Mouse (Mus musculus) heart, adult 2 months (tissue): ENCODE data around the gene Fam107b. TPM values are rescaled to one million over a fixed set of nuclear protein-coding genes. Genes with fewer than 3 reads are reported as not detected.
A peak's percentile ranks its signal among the peaks of the same experiment; 100 is the strongest.

ENCODE experiments used
- DNase-seq, 2 experiments: peaks; one replicate each; pipeline ENCODE4 v3.0.0; 2021
- H3K27ac ChIP-seq: fragments of 200-600 bp; 2 replicates; pipeline ENCODE4 v1.8.1; 2022
- H3K27me3 ChIP-seq: fragments of 200-500 bp; 2 replicates; pipeline ENCODE4 v1.6.1; 2012; ENCODE audit warnings: mild to moderate bottlenecking, low read length, inconsistent platforms, mixed read lengths; ENCODE audit not compliant: control insufficient read depth, insufficient read depth
- H3K36me3 ChIP-seq: fragments of 200-500 bp; 2 replicates; pipeline ENCODE4 v1.6.1; 2012; ENCODE audit warnings: low read length, inconsistent platforms; ENCODE audit not compliant: control insufficient read depth, insufficient read depth
- H3K4me1 ChIP-seq: fragments of 200-500 bp; 2 replicates; pipeline ENCODE4 v1.6.1; 2011; ENCODE audit warnings: low read length; ENCODE audit not compliant: control insufficient read depth, insufficient read depth
- H3K4me3 ChIP-seq: fragments of 200-600 bp; 2 replicates; pipeline ENCODE4 v1.8.1; 2022
- H3K79me2 ChIP-seq: fragments of 200-500 bp; replicated peaks from 2 replicates; pipeline ENCODE4 v1.6.1; 2012; ENCODE audit warnings: mild to moderate bottlenecking, inconsistent platforms, low read length, moderate library complexity, mixed read lengths; ENCODE audit not compliant: control insufficient read depth, insufficient read depth
- H3K9ac ChIP-seq: fragments of 200-500 bp; 2 replicates; pipeline ENCODE4 v1.6.1; 2012; ENCODE audit warnings: low read depth, mild to moderate bottlenecking, control low read depth, inconsistent platforms, low read length, mixed read lengths
- CTCF ChIP-seq: fragments of 200-600 bp; IDR thresholded peaks from 2 replicates; pipeline ENCODE4 v1.8.1; 2022; ENCODE audit warnings: antibody characterized with exemption, mild to moderate bottlenecking, moderate library complexity
- EP300 ChIP-seq: fragments of 200-500 bp; IDR thresholded peaks from 2 replicates; pipeline ENCODE4 v1.6.1; 2011; ENCODE audit warnings: low read depth, low read length, control low read depth; ENCODE audit not compliant: insufficient read depth
- POLR2A ChIP-seq: fragments of 200-500 bp; IDR thresholded peaks from 2 replicates; pipeline ENCODE4 v1.6.1; 2011; ENCODE audit warnings: mild to moderate bottlenecking, low read depth, low read length, control low read depth; ENCODE audit not compliant: insufficient read depth
- WGBS: fragments of 180-500 bp; shearing (Covaris S2); methylation state at CpG from one replicate; pipeline ENCODE4 v1.1.7; 2018; 5-methylcytosine and 5-hydroxymethylcytosine counted together
- intact Hi-C: fragments of 180-260 bp; cut with DNase I; formaldehyde crosslinking; loops from one replicate; pipeline ENCODE4 v1.15.1; 2025
- polyA plus RNA-seq: library from polyadenylated mRNA; depleted of rRNA; stranded (reverse); fragments of >200 nt; gene quantifications from 2 replicates; pipeline ENCODE4 v1.2.3, GENCODE M21; 2012
- total RNA-seq, 2 experiments: library from RNA; stranded (reverse); gene quantifications; 2 replicates each; pipeline ENCODE4 v1.2.3; 2021

Fam107b gene
- total and polyA plus RNA-seq, 3 experiments: 3.2 to 10.1 (median 5.5) TPM

DNA sequence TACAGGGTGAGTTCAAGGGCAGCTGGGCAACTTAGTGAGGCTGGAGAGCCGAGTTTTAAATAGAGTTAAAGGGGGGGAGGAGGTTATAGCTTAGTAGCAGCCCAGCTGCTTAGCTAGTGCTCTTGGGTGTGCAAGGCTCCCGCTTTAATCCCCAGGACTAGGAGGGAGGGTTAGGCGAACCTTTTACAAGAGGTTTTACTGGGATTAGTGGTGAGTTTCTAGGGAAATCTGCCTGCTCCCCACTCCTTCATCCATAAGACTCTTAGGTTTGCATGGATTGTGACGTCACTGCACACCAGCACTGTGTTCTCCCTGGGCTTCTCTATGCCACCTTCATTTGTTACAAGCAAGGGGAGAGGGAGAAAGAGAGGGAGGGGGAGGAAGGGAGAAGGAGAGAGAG lies 88.6 kb downstream of the Fam107b start:
- no peaks in the 10 kb centered on the region; the same call in 1 of the 2 replicates for H3K4me1 ChIP-seq
- H3K27ac ChIP-seq: no peak overlapping the region
- 48% methylated on average over 4 of the region's 4 CpGs for WGBS
- no peaks in the 10 kb centered on the region for H3K79me2 ChIP-seq
- no peaks in the 10 kb centered on the region for H3K27me3 ChIP-seq
- no peak for TF ChIP-seq POLR2A
- TF ChIP-seq EP300: no peak
- no peak for TF ChIP-seq CTCF
- intact Hi-C loops: no loop called here
- no peak overlapping the region for H3K4me3 ChIP-seq
- H3K9ac ChIP-seq: no peak overlapping the region
- H3K36me3 ChIP-seq: no peaks in the 10 kb centered on the region
- no peak for DNase-seq

DNA sequence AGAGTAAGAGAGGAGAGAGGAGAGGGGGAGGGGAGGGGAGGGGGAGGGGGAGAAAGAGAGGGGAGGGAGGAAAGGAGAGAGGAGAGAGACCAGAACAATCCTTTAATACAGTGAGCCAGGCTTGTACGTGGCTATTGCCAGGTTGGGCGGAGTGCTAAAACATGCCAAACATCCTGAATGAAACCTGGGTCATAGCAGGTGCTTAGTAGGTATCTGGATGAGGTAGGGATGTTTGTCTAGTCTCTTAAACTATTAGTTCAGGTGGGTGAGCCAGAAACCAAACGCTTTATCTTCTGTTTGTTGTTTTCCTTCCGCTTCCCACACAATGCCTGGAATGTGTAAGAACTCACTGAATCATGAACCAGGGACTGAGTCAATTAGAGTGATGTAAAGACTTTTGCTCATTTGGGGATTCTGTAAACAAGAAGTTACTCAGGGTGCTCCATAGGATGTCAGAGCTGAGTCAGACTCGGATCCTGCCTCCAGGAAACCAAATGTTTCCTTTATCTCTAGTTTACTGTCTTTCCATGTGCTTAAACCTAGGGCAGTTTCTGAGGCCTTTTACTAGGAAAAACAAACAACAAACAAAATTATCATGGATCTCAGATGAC lies 89.1 kb downstream of the Fam107b start:
- 44% methylated on average over 5 of the region's 5 CpGs for WGBS
- H3K27ac ChIP-seq: no peak overlapping the region

DNA sequence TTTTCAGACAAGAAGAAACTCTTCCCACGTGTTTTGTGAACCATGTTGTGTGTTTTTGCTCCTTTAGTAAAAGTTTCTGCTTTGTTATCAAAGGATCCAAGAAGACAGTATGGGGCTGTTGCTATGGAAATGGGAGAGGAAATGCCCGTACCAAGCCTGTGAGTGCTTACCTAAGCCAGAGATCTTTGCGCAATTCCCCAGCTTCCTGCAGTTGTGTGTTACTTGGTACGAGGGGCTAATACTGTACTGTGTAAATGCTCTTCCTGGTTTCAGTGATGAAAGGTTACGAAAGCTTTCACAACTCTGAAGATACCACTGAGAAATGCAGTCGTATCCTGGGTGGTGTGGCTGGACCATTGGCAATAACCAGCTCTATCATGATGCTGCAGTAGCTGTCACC lies 93.8 kb downstream of the Fam107b start:
- no peak for TF ChIP-seq CTCF
- TF ChIP-seq POLR2A: no peak
- no peak for TF ChIP-seq EP300
- WGBS: 42% methylated on average over 6 of the region's 6 CpGs
- H3K36me3 ChIP-seq: no peaks in the 10 kb centered on the region

More for the DNA sequence above, 89.1 kb downstream of the Fam107b start:
- Histone ChIP-seq H3K4me1 (no peaks in the 10 kb centered on the region; the same call in 1 of the 2 replicates), H3K9ac (no peak overlapping the region), H3K36me3 (no peaks in the 10 kb centered on the region), H3K4me3 (no peak overlapping the region), H3K79me2 (no peaks in the 10 kb centered on the region), H3K27me3 (no peaks in the 10 kb centered on the region)
- no peak for DNase-seq
- TF ChIP-seq CTCF: no peak
- no peak for TF ChIP-seq EP300
- no peak for TF ChIP-seq POLR2A
- intact Hi-C loops: no loop called here

DNA sequence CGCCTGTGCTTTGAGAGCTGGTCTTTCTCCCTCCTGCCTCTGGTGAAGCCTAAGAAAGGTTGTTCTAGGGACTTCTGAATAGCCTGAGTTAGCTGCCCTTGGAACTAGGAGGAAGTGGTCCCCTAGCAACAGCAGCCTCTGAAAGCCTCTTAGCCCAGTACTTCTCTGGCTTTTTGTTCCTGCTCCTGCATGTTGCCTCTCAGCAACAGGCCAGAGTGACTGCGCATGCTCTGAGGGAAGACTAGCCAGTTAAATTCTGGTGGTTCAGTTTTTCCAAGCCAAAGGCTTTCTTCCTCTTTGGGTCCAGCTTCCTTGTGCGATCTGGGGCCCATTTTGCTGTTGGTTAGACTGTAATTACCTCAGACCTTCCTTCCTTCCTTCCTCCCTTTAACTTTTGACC lies 98.4 kb downstream of the Fam107b start:
- 55% methylated on average over 3 of the region's 3 CpGs for WGBS
- Histone ChIP-seq H3K36me3 (no peaks in the 10 kb centered on the region), H3K27ac (no peak overlapping the region), H3K27me3 (no peaks in the 10 kb centered on the region), H3K4me1 (no peaks in the 10 kb centered on the region), H3K79me2 (no peaks in the 10 kb centered on the region), H3K4me3 (no peak overlapping the region), H3K9ac (no peak overlapping the region)
- peak in 1 of 2 experiments; percentile 63 for DNase-seq
- TF ChIP-seq EP300: no peak
- TF ChIP-seq POLR2A: no peak
- TF ChIP-seq CTCF: no peak
- intact Hi-C loops: no loop called here

More for the DNA sequence above, 93.8 kb downstream of the Fam107b start:
- no peaks in the 10 kb centered on the region for H3K79me2 ChIP-seq
- DNase-seq: no peak
- intact Hi-C loops: no loop called here
- no peak overlapping the region for H3K27ac ChIP-seq
- H3K9ac ChIP-seq: no peak overlapping the region
- no peaks in the 10 kb centered on the region for H3K4me1 ChIP-seq
- no peak overlapping the region for H3K4me3 ChIP-seq
- H3K27me3 ChIP-seq: no peaks in the 10 kb centered on the region

GRCm38 (mm10) chr2:3669646-3670045 lies 99.4 kb downstream of the Fam107b start:
- 59% methylated on average over 2 of the region's 2 CpGs for WGBS
- intact Hi-C loops: no loop called here
- no peak for DNase-seq

DNA sequence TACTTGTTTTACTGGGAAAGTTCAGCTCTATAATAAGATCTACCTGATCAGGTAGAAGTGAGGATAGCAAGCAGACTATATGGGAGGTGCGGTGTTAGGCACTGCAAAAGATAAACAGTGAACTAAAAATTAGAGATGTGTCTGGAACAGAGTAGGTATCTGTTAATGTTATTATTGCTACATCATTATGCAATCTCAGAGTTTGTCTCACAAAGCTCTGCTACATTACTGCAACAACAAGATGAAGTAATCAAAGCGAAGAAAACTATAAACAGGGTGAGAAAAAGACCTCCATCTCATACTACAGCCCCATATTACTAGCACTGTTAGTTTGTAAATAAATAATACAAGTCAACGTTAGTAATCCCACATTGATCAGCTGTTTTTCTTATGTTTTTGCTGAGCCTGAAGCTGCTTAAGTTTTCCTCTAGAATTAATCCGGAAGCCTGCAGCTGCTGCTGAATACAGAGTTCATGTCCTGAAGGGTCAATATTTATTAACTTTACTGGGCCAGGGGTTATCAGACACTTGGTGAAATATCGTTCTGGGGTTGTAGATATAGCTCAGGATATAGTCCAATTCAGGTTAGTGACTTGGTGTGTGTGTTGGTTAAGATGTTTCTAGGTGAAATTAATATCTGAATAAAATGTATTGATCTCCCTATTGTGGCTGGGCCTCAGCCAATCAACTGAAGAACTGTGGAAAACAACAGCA lies 102.5 kb downstream of the Fam107b start:
- no peak overlapping the region for H3K9ac ChIP-seq
- H3K4me1 ChIP-seq: no peaks in the 10 kb centered on the region
- H3K4me3 ChIP-seq: no peak overlapping the region
- no peak for TF ChIP-seq EP300
- TF ChIP-seq POLR2A: no peak
- no peak for TF ChIP-seq CTCF
- 74% methylated on average over 5 of the region's 5 CpGs for WGBS
- no peaks in the 10 kb centered on the region for H3K79me2 ChIP-seq
- no peaks in the 10 kb centered on the region for H3K27me3 ChIP-seq
- H3K27ac ChIP-seq: no peak overlapping the region
- H3K36me3 ChIP-seq: no peaks in the 10 kb centered on the region
- no peak for DNase-seq
- intact Hi-C loops: no loop called here

More at GRCm38 (mm10) chr2:3669646-3670045, 99.4 kb downstream of the Fam107b start:
- Histone ChIP-seq H3K79me2 (no peaks in the 10 kb centered on the region), H3K36me3 (no peaks in the 10 kb centered on the region), H3K27ac (no peak overlapping the region), H3K27me3 (no peaks in the 10 kb centered on the region), H3K9ac (no peak overlapping the region), H3K4me3 (no peak overlapping the region), H3K4me1 (no peaks in the 10 kb centered on the region)
- TF ChIP-seq CTCF (no peak), POLR2A (no peak), EP300 (no peak)
